Mouse (Mus musculus) hindbrain, embryonic 10.5 days (tissue): ENCODE results near the gene Ly6g6f. TPM values are rescaled to one million over a fixed set of nuclear protein-coding genes. Genes with fewer than 3 reads are reported as not detected.
"Not testable (repeated sequence)": the region's sequence is repeated elsewhere in the genome, so short reads cannot be mapped to it uniquely, and the experiment has no call there.

ENCODE experiments used
- DNase-seq: peaks from one replicate; pipeline ENCODE4 v3.0.0-alpha.2; 2017; ENCODE audit warnings: low spot score
- H3K27ac ChIP-seq: fragments of 300-500 bp; sonication (generic); 2 replicates; pipeline ENCODE4 v1.5.1; 2016; ENCODE audit warnings: mild to moderate bottlenecking, moderate library complexity
- H3K27me3 ChIP-seq: fragments of 300-500 bp; sonication (generic); 2 replicates; pipeline ENCODE4 v1.6.1; 2016; ENCODE audit warnings: mild to moderate bottlenecking; ENCODE audit not compliant: poor library complexity, insufficient read depth, severe bottlenecking
- H3K36me3 ChIP-seq: fragments of 300-500 bp; sonication (generic); 2 replicates; pipeline ENCODE4 v1.6.1; 2016; ENCODE audit warnings: mild to moderate bottlenecking, moderate library complexity
- H3K4me1 ChIP-seq: fragments of 300-500 bp; sonication (generic); replicated peaks from 2 replicates; pipeline ENCODE4 v1.6.1; 2016; ENCODE audit warnings: mild to moderate bottlenecking
- H3K4me3 ChIP-seq: fragments of 300-500 bp; sonication (generic); 2 replicates; pipeline ENCODE4 v1.5.1; 2016; ENCODE audit warnings: mild to moderate bottlenecking, moderate library complexity
- H3K9me3 ChIP-seq: fragments of 300-500 bp; sonication (generic); 2 replicates; pipeline ENCODE4 v1.6.1; 2016; ENCODE audit warnings: mild to moderate bottlenecking, moderate library complexity
- WGBS: fragments of 180-500 bp; shearing (Covaris S2); methylation state at CpG from one replicate; pipeline ENCODE4 v1.1.7; 2016; 5-methylcytosine and 5-hydroxymethylcytosine counted together
- polyA plus RNA-seq: library from polyadenylated mRNA; unstranded; fragments of >200 nt; fragmentation: Nextera tagmentation; extraction: Ambion mirVana; gene quantifications from 2 replicates; pipeline ENCODE4 v1.2.1, GENCODE M21; 2016

The Ly6g6f gene
- polyA plus RNA-seq: 0.67 and 0.80 TPM in 2 replicates

DNA sequence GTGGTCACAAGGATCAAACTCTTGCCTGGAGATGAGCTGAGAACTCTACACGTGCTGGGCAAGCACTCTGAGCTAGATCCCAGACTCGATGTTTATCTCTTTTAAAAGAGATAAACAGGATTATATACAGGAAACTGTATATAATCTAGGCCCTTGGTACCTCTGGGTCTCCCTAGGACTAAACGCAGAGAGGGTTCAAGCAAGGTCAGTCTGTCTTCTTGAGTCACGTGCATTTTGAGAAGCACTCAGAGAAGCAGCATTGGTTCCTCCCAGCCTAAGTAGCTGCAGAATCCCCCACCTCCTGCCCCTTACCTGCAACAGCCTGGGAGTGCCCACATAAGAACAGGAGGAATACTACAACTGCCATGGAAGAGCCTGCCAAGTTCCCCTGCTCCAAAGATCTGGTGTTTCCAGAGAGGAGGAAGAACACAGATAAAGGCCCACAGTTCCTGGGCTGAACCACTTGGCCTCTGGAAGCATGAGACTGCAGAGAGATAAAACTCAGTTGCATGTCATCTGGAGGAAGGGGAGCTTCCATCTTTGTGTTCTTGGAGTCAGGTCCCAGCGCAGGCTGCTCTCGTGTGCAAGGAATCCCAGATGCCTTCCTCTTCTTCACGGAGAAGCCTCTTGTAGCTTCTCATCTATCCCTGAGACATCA, at the start of gene Ly6g6f:
Ly6g6f (minus strand) TSS at position 403 of the 658 bp plus-strand sequence.
- no peaks in the 10 kb centered on the region for H3K9me3 ChIP-seq
- peaks cover under 1% of the 10 kb centered on the region; the same call in 1 of the 2 replicates for H3K27me3 ChIP-seq
- WGBS: 85% methylated on average over 7 of the region's 7 CpGs
- H3K36me3 ChIP-seq: no peaks in the 10 kb centered on the region
- H3K27ac ChIP-seq: no peak within 1 kb of the TSS
- no peak for DNase-seq
- H3K4me1 ChIP-seq: peaks cover 23% of the 10 kb centered on the region
- no peak within 1 kb of the TSS for H3K4me3 ChIP-seq

GRCm38 (mm10) chr17:35134801-35135590, 49.6 kb upstream of the Ly6g6f start, which contains the start of gene Bag6:
Gene Bag6, plus strand, starts transcription at chr17:35135178.
- H3K9me3 ChIP-seq: no peaks in the 10 kb centered on the region
- no peaks in the 10 kb centered on the region for H3K27me3 ChIP-seq
- H3K36me3 ChIP-seq: peaks cover 27% of the 10 kb centered on the region
- under 1% methylated on average over 66 of the region's 66 CpGs for WGBS
- peak within 1 kb of the TSS; percentile 99 for H3K27ac ChIP-seq
- H3K4me1 ChIP-seq: peaks cover 20% of the 10 kb centered on the region
- DNase-seq: peak; percentile 94
- H3K4me3 ChIP-seq: peak within 1 kb of the TSS; percentile 88

- no peak overlapping the region; the same call in 1 of the 2 replicates for H3K4me3 ChIP-seq
- WGBS: 96% methylated on average over 7 of the region's 7 CpGs
- peaks cover 19% of the 10 kb centered on the region for H3K36me3 ChIP-seq
- DNase-seq: no peak
- H3K27me3 ChIP-seq: no peaks in the 10 kb centered on the region
- no peak overlapping the region for H3K27ac ChIP-seq
- H3K9me3 ChIP-seq: no peaks in the 10 kb centered on the region
- peaks cover 25% of the 10 kb centered on the region for H3K4me1 ChIP-seq
Observed at GRCm38 (mm10) chr17:35133517-35133916, 48.1 kb upstream of the Ly6g6f start.

DNA sequence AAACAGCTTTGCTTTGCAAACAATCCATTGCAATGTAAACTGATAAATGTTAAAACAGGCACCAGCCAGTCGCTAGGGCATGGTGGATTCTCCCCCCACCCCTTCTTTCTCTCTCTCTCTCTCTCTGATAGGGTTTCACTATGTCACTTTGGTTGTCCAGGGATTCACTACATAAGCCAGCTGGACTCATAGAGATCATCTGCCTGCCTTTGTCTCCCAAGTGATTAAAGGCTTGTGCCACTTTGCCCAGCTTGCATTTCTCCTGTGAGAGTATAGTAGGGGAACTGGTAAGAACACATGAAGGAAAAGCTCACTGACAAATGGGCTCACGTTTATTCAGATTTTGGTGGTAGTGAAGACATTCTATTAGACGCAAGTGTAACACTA, 46.8 kb upstream of the Ly6g6f start:
- H3K4me3 ChIP-seq: no peak overlapping the region
- no peak overlapping the region for H3K27ac ChIP-seq
- H3K27me3 ChIP-seq: no peaks in the 10 kb centered on the region
- H3K9me3 ChIP-seq: no peaks in the 10 kb centered on the region
- 76% methylated on average over 3 of the region's 3 CpGs for WGBS
- H3K4me1 ChIP-seq: peaks cover 26% of the 10 kb centered on the region
- no peak for DNase-seq
- peaks cover 16% of the 10 kb centered on the region; the same call in 1 of the 2 replicates for H3K36me3 ChIP-seq

DNA sequence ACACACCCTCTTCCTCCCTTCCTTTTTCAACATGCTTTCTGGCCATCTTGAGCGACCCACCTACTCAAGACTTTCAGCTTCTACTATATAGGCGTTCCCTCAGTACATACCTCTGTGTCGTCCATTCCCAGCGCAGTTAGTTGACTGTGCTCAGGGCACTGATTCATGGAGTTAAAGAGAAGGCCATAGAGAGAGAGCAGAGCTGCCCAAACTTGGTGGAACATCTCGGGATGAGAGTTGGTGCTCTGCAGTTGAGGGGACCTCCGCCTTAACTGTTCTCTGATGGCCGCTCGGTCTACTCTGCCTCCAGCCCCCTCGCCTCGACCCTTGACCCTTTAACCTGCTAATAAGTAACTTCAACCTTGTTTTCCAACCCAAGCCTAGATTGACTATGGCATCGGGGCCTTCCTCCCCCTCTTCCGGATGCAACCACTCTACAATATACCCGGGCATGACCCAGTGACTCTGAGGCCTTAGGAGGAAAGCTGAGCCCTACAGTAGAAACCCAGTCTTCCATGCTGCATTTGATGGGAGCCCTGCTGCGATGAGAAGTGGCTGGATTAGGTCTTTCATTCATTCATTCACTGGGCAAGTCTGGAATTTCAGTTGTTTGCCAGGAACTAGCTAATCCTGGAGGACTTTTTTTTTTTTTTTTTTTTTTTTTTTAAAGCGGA, 46.2 kb upstream of the Ly6g6f start, which contains the start of gene Apom:
Apom (minus strand) TSS at position 551 of the 674 bp plus-strand sequence.
- H3K4me3 ChIP-seq: no peak within 1 kb of the TSS
- no peaks in the 10 kb centered on the region for H3K9me3 ChIP-seq
- WGBS: 89% methylated on average over 15 of the region's 15 CpGs
- peaks cover 26% of the 10 kb centered on the region for H3K4me1 ChIP-seq
- no peaks in the 10 kb centered on the region for H3K27me3 ChIP-seq
- no peak within 1 kb of the TSS for H3K27ac ChIP-seq
- DNase-seq: no peak
- H3K36me3 ChIP-seq: peaks cover 17% of the 10 kb centered on the region; the same call in 1 of the 2 replicates

- no peaks in the 10 kb centered on the region for H3K9me3 ChIP-seq
- H3K27me3 ChIP-seq: no peaks in the 10 kb centered on the region
- H3K27ac ChIP-seq: no peak overlapping the region
- H3K4me1 ChIP-seq: peaks cover 26% of the 10 kb centered on the region
- 91% methylated on average over 8 of the region's 8 CpGs for WGBS
- H3K36me3 ChIP-seq: peaks cover 17% of the 10 kb centered on the region; the same call in 1 of the 2 replicates
- H3K4me3 ChIP-seq: no peak overlapping the region
- DNase-seq: no peak
Observed at GRCm38 (mm10) chr17:35131038-35131437, 45.6 kb upstream of the Ly6g6f start.

- 65% methylated on average over 11 of the region's 11 CpGs for WGBS
Observed at GRCm38 (mm10) chr17:35128996-35129395, 43.6 kb upstream of the Ly6g6f start.

DNA sequence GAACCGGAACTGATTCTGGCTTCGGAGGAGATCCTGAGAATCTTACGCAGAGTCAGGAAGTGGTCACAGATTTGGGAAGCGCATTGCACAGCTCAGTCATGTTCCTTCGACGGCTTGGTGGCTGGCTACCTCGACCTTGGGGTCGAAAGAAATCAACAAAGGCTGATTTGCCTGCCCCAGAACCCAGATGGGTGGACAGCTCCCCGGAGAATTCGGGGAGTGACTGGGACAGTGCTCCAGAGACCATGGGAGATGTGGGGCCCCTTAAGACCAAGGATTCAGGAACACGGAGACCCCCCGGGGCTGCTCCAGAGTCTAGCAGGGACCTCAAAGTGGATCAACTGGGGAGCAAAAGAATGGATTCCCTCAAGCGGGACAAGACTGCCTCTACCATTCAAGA, 41.6 kb upstream of the Ly6g6f start:
- H3K9me3 ChIP-seq: no peaks in the 10 kb centered on the region
- H3K27me3 ChIP-seq: no peaks in the 10 kb centered on the region
- no peak for DNase-seq
- WGBS: 72% methylated on average over 13 of the region's 13 CpGs
- H3K4me1 ChIP-seq: peaks cover 44% of the 10 kb centered on the region
- peaks cover 41% of the 10 kb centered on the region for H3K36me3 ChIP-seq
- peak overlapping the region; percentile 87; the same call in 1 of the 2 replicates for H3K27ac ChIP-seq
- peak overlapping the region; percentile 63 for H3K4me3 ChIP-seq

More at GRCm38 (mm10) chr17:35128996-35129395, 43.6 kb upstream of the Ly6g6f start:
- H3K27ac ChIP-seq: no peak overlapping the region
- H3K36me3 ChIP-seq: peaks cover 28% of the 10 kb centered on the region
- no peaks in the 10 kb centered on the region for H3K27me3 ChIP-seq
- no peak for DNase-seq
- H3K9me3 ChIP-seq: no peaks in the 10 kb centered on the region
- H3K4me3 ChIP-seq: no peak overlapping the region
- peaks cover 34% of the 10 kb centered on the region for H3K4me1 ChIP-seq

DNA sequence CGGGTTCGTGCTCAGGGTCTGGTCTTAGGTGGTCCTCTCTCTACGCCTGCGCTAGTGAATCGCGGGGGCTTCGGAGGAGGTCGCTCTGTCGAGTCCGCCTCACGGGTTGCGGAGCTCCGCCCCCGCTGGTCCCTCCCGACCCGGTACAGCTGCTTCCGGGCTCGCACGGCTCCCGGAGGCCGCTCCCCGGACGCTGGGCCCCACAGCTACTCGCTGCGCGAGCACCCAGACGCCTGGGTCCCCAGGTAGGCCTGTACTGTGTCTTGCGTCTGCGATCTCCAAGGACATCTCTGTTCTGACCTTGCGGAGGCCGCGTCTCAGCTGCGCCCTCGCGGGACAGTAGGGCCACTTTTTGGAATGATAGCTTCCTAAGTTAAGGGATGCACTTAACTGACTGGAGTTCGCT, 40.8 kb upstream of the Ly6g6f start, which contains the start of gene D17H6S53E:
D17H6S53E (plus strand) TSS at position 168 of the 406 bp plus-strand sequence.
- DNase-seq: peak; percentile 80
- peak within 1 kb of the TSS; percentile 87 for H3K27ac ChIP-seq

GRCm38 (mm10) chr17:35125578-35125977, 40.2 kb upstream of the Ly6g6f start:
- H3K27me3 ChIP-seq: no peaks in the 10 kb centered on the region
- H3K4me3 ChIP-seq: peak overlapping the region; percentile 63
- no peak for DNase-seq
- 33% methylated on average over 6 of the region's 6 CpGs for WGBS
- peaks cover 41% of the 10 kb centered on the region for H3K36me3 ChIP-seq
- H3K4me1 ChIP-seq: peaks cover 56% of the 10 kb centered on the region
- no peaks in the 10 kb centered on the region for H3K9me3 ChIP-seq
- H3K27ac ChIP-seq: 0 out of 2 replicates have a peak overlapping the region, but pooled peaks have one; percentile 16

More for the DNA sequence above, 40.8 kb upstream of the Ly6g6f start, which contains the start of gene D17H6S53E:
- WGBS: under 1% methylated on average over 36 of the region's 36 CpGs
- H3K9me3 ChIP-seq: no peaks in the 10 kb centered on the region
- H3K27me3 ChIP-seq: no peaks in the 10 kb centered on the region
- H3K4me1 ChIP-seq: peaks cover 52% of the 10 kb centered on the region
- peaks cover 41% of the 10 kb centered on the region for H3K36me3 ChIP-seq
- peak within 1 kb of the TSS; percentile 63 for H3K4me3 ChIP-seq

DNA sequence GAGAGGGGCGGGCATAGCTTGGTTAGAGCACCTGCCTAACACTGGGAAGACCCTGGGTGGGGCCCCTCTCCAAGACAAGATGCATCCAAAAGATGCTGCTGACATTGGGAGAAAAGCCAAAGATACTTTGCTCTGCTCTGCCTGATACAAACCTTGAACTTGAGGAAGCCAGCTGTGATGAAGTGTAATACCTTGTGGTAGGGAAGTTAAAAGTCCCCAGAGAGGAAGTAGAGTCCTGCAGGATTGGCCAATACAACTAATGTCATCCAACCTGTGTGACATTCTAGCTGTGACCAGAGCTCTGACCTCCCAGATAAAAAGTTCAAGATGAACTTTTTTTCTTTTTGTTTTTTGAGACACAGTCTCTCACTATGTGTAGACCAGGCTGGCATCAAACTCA, 39.7 kb upstream of the Ly6g6f start:
- WGBS: 96% methylated on average over 1 of the region's 1 CpGs
- no peak overlapping the region for H3K27ac ChIP-seq
- no peaks in the 10 kb centered on the region for H3K9me3 ChIP-seq
- peak overlapping the region; percentile 63; the same call in 1 of the 2 replicates for H3K4me3 ChIP-seq
- peaks cover 60% of the 10 kb centered on the region for H3K4me1 ChIP-seq
- peaks cover 41% of the 10 kb centered on the region for H3K36me3 ChIP-seq
- no peak for DNase-seq
- H3K27me3 ChIP-seq: no peaks in the 10 kb centered on the region

DNA sequence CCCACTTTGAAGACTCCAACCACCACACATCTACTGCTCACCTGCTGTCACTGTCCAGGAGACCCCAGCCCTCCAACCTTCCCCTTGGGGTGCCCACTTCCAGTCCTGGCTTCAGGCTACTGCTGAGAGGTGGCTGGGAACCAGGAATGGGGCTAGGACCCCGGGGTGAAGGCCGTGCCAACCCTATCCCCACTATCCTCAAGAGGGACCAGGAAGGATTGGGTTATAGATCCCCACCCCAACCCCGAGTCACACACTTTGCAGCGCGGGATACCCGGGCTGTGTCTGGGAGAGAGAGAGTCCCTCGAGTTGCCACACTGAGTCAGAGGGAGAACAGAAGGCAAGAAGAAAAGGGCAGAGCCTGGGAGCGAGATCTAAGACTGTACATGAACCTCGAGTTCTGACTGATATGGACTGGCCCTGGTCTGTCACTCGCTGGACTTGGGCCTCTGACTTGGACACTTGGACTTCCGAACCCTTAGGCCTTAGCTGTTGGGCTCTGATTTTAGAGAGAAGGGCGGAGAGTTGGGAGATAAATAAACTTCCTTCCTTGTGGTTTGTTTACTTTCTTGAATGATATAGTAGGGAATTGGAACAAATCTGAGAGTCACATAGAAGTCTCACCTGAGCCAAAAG, 39.0 kb upstream of the Ly6g6f start:
- H3K4me3 ChIP-seq: not testable (repeated sequence)

More for the DNA sequence above, 39.0 kb upstream of the Ly6g6f start:
- Histone ChIP-seq H3K4me1 (peaks cover 65% of the 10 kb centered on the region), H3K36me3 (peaks cover 46% of the 10 kb centered on the region)
- not testable (repeated sequence) for H3K27me3 ChIP-seq, H3K27ac ChIP-seq, DNase-seq, H3K9me3 ChIP-seq
- 94% methylated on average over 12 of the region's 12 CpGs for WGBS
